Mouse (Mus musculus): ENCODE data around the gene L2hgdh.

Gene L2hgdh

GRCm38 (mm10) chr12:69724711-69725460 is at the start of gene L2hgdh, which contains the start of gene Atp5s:
Gene L2hgdh (minus strand): TSS chr12:69724873.
Gene Atp5s (plus strand): TSS chr12:69724950.
- peak; percentile 97 to 98 for DNase-seq (ENCODE audit: low spot score in 2 of 2)

- no peak for DNase-seq (ENCODE audit: low spot score in 2 of 2)
Observed at GRCm38 (mm10) chr12:69768841-69769240, 44.2 kb upstream of the L2hgdh start.

- no peak for DNase-seq (ENCODE audit: low spot score in 2 of 2)
Observed at GRCm38 (mm10) chr12:69767476-69768258, 43.0 kb upstream of the L2hgdh start.

- DNase-seq (ENCODE audit: low spot score in 2 of 2) = no peak
Observed at GRCm38 (mm10) chr12:69766185-69766904, 41.7 kb upstream of the L2hgdh start.

- DNase-seq (ENCODE audit: low spot score in 2 of 2) = no peak
Observed at GRCm38 (mm10) chr12:69765543-69765942, 40.9 kb upstream of the L2hgdh start.

GRCm38 (mm10) chr12:69761603-69762002 is 36.9 kb upstream of the L2hgdh start:
- DNase-seq (ENCODE audit: low spot score in 2 of 2) = no peak

DNA sequence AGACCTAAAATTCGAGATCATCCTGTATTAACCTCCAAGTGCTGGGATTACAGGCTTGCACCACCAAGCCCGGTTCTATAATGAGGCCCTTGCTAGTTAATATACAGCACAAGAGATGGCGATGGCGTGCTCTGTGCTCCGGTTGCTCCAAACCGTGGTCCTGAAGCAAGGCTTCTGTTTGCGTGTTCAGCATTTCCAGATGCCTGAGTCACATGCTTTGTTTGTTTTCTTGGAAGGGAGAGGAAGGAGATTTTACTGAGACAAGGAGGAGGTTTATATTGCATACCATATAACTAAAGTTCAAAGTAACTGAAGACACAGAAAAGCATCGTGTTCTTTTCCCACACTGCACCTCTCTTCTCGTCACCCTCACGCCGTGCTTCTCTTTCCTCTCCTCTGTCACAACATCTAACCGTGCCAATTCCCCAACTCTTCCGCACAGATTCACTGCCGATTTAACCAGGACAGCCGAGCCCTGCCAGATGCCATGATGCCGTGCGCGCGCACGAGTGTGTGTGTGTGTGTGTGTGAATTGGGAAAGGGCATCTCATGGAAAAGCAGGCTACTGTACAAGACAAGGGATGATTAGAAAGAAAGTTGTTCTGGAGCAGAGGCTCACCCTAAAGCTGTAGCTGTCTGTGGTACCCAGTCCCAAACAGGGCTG is 36.2 kb upstream of the L2hgdh start:
- no peak for DNase-seq (ENCODE audit: low spot score in 2 of 2)

GRCm38 (mm10) chr12:69760014-69760413 is 35.3 kb upstream of the L2hgdh start:
- DNase-seq (ENCODE audit: low spot score in 2 of 2) = no peak

GRCm38 (mm10) chr12:69759267-69759885 is 34.7 kb upstream of the L2hgdh start:
- peak; percentile 59 to 74 for DNase-seq (ENCODE audit: low spot score in 2 of 2)

DNA sequence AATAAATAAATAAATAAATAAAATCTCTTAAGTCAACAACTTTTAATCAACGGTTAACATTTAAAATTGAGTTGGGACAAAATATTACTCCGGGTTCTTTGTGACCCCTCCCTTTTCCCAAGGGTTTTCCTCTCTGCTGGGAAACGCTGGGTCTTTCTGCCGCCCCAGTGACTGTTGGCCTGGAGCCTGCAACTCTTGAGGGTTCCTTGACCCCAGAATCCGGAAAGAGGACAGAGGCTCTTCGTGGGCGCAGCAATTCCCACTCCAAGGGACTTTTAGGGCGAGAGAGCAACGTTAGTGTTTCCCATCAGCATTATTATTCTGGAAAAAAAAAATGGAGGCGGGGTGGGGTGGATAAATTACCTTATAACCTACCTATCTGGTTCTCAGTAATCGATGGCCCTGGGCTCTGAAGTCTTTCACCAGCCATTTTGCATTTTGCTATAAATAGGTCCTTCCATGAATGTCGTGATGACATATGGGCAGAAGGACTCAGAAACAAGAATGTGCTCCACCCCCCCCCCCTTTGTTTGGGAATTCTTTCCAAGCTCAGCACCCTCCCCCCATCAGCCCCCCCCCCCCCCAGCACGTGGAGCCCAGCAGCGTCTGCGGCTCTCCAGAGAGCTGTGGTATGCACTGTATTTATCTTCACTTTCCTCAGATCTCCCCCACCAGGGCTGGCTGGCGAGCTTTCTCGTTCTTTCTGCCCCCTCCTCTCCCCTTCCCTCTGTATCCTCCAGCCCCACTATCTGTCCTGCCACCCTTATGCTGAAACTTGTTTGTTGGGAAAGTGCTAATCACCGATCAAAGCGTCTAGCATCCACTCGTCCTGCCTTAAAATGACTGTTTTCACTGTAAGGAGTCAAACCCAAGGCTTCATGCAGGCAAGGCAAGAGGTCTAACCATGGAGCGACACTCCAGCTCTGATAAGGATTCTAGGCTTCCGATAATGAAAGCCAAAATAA is 33.8 kb upstream of the L2hgdh start:
- peak; percentile 48 to 78 for DNase-seq (ENCODE audit: low spot score in 2 of 2)

- DNase-seq (ENCODE audit: low spot score in 2 of 2) = peak; percentile 92 to 94
Observed at GRCm38 (mm10) chr12:69757418-69758141, 32.9 kb upstream of the L2hgdh start.

DNA sequence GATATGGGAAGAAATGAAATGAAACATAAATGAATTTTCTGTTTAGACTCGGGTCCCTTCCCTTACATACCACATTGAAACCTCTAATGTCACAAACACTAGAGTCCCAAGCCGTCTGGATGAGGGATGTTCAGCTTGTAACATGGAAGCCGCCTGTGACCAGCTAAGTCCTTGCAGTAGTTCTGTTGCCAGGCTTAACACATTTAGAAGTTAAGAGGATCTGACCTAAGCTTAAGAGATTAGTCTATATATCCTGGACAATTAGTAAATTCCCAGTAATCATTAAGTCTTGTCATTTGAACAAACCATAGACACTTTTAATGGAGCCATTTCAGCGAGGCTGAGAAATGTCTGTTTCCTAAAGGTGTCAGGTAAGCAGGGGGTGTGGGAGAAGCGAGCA is 31.3 kb upstream of the L2hgdh start:
- DNase-seq (ENCODE audit: low spot score in 2 of 2) = no peak

DNA sequence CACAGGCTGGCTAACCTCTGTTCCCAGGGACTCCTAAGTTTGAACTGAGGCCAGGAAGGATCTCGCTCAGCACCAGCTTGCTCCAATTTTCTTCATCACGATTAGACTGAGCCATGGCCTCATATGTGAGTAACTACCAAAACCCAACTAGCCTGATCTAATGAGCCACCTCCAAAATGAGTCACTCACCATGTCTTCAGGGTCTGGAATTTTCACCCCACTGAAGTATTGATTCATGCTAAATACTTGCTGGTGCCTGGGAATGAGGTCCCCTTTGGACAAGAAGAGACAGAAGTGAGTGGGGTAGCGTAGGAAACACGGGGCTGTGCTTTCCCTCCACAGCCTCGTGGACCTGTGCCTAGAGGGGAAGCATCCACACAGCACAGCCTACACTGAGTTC is 29.3 kb upstream of the L2hgdh start:
- no peak for DNase-seq (ENCODE audit: low spot score in 2 of 2)

- no peak for DNase-seq (ENCODE audit: low spot score in 2 of 2)
Observed at GRCm38 (mm10) chr12:69751864-69752341, 27.2 kb upstream of the L2hgdh start.

GRCm38 (mm10) chr12:69744138-69744537 is 19.5 kb upstream of the L2hgdh start:
- no peak for DNase-seq (ENCODE audit: low spot score in 2 of 2)

DNA sequence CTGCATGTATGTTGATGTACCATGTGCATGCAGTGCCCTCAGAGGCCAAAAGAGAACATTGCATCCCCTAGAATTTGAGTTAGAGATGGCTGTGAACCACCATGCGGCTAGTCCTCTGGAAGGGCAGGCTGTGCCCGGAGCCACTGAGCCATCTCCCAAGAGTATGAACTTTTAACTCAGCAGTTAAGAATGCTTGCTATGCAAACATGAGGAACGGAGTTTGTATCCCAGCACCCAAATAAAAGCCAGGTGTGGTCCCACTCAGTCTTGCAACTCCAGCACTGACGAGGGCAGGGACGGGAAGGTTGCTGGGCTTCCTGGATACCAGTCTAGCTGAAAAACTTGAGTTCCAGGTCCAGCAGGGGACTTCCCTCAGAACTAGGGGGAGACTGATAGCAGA is 17.3 kb upstream of the L2hgdh start:
- DNase-seq (ENCODE audit: low spot score in 2 of 2) = no peak

DNA sequence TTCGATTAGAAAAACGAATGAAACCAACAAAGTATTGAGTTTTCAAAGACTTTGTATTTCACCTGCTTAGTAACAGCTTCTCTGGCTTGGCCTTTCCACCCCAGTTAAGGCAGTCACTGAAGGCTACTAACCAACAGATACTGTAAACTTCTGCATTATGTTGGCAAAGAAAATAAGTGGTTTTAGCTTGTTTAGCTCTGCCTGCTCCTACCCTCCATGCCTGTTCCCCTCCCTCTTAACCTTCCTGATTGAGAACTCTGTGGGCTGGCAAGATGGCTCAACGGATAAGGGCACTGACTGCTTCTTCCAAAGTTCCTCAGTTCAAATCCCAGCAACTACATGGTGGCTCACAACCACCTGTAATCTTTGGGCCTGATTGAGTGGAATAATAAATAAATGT is 9.2 kb upstream of the L2hgdh start:
- DNase-seq (ENCODE audit: low spot score in 2 of 2) = no peak

DNA sequence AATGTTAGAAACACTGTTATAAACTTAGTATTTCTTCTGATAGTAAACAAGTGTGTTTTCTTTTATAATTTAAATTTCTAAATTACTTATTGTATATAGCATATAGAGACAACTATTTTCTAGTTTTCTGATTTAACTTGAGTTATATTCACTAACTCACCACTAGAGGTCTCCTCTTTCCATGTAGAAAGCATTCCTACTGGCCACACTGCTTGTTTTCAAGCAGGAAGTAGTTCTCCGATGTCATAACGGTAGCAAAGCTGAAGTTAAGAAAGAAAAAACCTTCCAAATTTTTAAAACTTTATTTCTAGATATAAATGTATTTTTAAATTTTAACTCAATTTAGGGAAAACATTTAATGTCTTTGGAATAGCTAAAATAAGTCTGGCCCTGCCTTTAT is 8.8 kb upstream of the L2hgdh start:
- DNase-seq (ENCODE audit: low spot score in 2 of 2) = no peak

- DNase-seq (ENCODE audit: low spot score in 2 of 2) = no peak
Observed at GRCm38 (mm10) chr12:69732221-69732620, 7.5 kb upstream of the L2hgdh start.
